Mouse (Mus musculus): Measurements from ENCODE around the gene Pcdh18.

- TF ChIP-seq CTCF (IDR thresholded peaks at IDR 0.05) (no peak), EP300 (IDR thresholded peaks at IDR 0.05) (no peak)
These were observed 30.6 kb upstream of the Pcdh18 start for GRCm38 (mm10) chr3:49787719-49788118.

Measured in lung, postnatal 0 days (tissue).